Mouse (Mus musculus) kidney, adult 9 months (tissue): ENCODE measurements around the gene Srek1ip1.

Experiments used
- DNase-seq: peaks from one replicate; pipeline ENCODE4 v3.0.0; 2022

The Srek1ip1 gene

DNA sequence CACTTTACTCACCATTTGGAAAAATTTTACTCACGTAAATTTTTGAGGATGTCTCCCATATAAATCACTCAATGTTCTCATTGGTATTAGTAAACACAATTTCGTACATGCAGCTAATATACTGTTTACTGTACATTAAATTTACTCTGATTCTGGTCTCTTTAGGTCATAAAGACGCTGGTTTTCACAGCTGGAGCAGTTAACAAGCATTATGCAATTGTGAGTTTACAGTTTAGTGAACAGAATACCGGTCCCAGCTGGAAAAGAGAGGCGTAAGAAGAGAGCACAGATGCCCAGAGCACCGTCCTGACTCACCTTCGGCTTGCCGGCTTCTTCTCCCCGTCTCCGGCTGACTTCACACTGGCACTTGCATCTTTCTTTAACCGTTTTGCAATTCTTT is at the start of gene Srek1ip1:
Gene Srek1ip1, plus strand, starts transcription at position 301 of the 400 bp plus-strand sequence.
- DNase-seq = no peak

- DNase-seq = no peak
Measured at GRCm38 (mm10) chr13:104742866-104743265, 49.4 kb upstream of the Srek1ip1 start.

DNA sequence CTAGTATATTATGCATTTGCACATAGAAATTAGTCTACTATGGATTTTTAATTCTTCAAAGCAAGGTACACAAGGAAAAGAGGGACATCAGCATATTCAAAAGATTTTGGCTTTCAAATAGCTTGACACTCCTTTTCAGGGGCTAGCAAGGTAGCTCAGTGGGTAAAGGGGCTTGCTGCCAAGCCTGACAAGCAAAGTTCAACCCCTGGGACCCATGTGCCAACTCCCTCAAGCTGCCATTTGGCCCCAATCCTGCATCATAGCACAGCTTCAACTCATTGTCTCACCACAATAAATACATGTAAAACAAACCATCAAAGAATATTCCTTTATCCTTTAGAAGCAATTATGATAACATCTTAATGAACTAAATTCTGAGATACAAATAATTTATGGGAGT is 45.3 kb upstream of the Srek1ip1 start:
- DNase-seq = no peak

DNA sequence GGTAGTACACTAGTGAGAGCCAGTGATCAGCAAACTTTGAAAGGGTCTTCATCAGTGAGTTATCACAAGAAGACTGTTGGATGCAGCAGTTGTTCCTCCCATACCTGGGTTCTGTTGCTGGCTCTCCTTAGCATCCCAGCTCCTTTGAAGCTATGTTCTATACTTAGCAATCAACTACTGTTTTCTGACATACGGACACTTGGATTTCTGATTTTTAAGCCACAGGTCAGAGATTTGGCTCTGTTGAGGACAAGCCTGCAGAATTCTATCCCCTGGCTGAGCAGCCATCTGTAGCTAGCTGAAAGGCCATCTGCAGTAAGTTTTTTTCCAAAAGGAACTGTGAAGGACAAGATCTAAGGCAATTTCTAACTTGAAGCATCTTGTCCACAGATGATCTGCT is 32.9 kb upstream of the Srek1ip1 start:
- DNase-seq = no peak

GRCm38 (mm10) chr13:104762401-104762800 is 29.9 kb upstream of the Srek1ip1 start:
- no peak for DNase-seq

DNA sequence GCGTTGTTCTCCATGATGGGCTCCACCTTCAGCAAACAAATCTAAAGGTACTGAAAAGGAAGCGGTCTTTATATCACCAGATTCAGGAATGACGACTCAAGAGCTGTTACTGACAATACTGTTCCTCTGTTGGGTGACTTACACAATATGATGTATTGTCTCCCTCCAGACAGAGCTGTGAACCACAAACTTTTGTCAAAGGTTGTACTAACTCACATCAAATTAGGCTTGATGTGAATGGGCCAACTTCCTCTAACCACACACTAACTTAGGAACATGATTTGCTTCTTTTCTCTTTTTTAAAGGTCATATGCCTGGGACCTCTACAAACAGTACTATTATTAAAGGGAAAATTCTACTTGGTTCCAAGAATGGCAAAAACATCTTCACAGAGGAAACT is 29.1 kb upstream of the Srek1ip1 start:
- DNase-seq = no peak

DNA sequence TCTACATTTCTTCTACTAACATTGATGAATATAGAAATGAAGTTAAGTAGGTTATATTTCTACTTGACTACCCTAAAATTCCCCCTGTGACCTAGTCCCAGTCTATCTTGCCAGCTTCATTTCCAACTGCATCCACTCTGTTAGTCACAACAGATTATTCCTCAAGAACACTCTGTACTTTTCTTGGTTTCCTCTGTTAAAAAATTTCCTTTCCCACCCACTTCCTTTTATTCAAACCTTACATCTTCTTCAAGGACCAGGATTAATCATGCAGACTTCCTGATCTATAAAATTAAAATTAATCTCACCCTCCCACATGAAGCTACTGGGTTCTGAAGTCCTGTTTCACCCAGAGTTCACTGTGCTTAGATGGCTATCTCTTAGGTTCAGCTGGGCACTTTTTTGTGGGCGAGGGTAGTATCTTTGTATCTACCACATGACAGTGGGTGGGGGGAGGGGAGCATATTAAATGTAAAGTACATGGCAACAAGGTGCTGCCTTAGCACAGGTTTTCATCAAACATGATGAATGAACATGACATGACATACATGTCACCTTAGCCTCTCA is 13.1 kb upstream of the Srek1ip1 start:
- no peak for DNase-seq

- no peak for DNase-seq
Measured at GRCm38 (mm10) chr13:104787260-104787659, 5.0 kb upstream of the Srek1ip1 start.

DNA sequence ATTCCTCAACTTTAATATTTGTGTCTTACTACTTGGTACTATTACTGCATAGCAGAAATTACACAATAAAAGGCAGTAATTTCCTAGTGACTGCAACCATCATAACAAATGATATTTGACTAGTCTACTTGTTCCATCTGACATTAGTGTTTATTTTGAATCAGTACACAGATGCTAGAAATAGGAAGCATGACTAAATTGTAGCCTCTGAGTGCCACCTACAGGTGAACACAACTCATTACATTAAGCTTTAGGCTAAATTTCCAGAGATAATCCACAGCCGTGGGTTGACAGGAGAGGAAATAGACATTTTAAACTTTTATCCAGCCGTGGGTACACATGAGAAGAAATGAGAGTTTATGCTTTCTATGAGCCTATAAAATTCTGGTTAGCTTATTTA is 2.6 kb upstream of the Srek1ip1 start:
- DNase-seq = peak; percentile 51

DNA sequence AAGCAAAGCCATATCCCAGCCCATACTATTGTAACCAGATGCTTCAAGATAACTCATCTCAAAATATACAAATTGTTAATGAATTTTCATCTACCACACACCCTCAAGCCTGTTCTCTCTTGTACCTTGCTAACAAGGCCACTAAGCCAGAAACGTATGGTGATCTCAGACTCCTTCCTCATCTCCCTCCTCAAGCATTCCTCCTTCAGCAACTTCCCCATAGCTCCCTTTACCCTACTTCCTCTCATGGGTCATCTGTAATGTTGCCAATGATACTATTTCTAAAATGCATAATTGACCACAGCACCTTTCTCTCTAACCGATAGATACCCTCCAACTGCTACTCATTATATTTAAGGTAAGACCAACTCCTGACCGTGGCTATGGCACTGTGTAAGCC is 2.1 kb downstream of the Srek1ip1 start:
- no peak for DNase-seq

DNA sequence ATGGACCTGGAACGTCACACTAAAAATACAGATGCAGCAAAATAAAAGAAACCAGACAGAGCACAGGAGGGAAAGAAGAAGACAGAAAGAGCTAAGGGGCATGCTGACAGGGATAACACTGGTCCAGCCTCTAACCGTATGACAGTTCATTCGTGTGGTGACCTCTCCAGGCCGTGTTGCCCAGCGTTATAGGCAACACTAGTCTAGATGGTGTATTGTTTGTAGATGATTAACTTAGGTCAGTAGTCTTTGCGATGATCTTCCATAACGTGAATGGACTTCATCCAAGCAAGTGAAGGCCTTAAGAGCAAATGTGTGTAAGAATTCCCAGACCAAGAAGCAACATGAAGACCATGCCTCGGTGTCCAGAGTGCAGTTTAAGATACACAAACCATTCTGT is 6.8 kb downstream of the Srek1ip1 start:
- DNase-seq = no peak

DNA sequence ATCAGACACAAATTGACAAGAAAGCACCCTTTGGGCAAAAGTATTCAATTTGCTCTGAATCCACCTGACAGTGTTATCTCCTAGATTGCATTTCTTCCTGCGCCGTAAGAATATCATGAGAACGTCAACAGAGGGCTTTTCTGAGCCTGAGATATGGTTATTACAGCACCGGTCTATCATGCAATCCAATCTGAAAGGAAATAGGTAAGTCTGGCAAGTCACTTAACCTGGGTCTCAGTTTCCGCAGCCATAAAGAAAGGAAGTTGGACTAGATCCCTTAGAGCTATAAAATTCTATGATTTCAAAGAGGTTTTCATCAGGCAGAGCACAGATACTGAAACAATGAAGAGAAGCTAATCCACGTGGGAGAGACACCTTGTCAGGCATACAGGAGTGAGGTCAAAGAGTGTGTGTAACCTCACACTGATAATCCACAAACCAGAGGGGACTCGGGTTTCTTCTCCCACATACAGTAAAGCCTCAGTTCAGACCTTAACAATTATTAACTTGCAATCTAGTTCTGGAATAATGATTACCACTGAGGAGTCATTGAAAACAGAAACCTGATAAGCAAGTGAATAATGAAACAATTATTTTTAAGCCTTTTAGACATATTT is 7.4 kb downstream of the Srek1ip1 start:
- no peak for DNase-seq

DNA sequence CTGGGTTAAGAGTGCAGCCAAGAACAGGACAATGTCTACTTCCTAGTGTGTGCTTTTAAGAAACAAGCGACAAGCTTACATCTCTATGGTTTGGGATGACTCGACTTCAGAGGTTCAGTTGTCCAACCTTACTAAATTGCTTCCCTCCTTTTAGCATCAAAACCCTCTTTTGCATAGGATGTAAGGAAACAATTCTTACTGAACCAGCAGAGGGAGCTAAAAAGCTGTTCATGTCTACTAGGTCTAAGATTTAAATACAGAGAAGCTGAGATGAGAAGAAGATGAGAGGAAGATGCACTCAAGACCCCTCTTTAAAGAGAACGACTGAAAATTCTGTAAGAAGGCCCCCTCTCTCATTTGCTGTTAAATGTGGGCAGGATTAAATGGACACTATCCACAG is 13.4 kb downstream of the Srek1ip1 start:
- peak; percentile 53 for DNase-seq

- DNase-seq = peak; percentile 38
Measured at GRCm38 (mm10) chr13:104816270-104816634, 24.0 kb downstream of the Srek1ip1 start.

DNA sequence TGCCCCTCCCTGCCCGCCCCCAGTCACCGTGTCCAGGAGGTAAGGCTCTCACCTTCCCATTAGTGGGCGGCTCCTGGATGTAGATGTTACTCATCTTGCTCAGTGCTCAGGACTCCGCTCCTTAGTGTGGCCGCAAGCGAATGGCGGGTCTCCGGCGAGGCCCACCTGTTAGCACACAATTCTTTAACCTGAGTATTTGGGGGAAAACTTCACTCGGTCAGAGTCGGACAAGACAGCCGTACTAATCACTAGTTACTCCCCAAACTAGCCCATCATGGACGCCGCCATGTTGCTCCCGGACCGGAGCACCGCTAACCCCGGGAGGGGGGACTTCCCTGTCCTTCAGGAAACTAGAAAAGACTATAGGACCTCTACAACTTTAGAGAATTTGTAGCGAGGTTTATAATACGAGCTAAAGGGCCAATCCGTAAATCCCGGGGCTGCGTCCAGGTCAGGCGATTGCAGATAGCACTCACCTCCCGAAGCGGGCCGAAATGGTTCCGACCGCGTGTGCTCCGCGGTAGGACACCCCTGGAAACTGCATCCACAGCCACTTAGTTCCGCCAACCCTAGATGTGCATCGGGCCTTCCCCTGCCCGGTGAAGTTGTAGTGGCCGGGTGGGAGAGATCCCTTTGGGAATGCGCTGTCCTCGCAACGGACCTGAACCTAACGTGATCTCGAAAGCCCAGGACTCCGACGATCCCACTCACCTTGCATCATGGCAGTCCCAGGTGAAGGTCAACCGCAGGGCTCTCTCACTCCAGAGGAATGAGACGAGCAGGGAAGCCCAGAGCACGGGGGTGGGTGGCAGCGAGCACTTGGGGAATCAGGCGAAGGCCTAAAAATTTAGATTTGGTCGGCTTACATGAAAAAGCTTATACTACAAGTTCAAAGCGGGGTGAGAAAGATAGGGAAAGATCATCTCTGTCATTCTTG is 24.6 kb downstream of the Srek1ip1 start, which contains the start of gene Cwc27:
Gene Cwc27, minus strand, starts transcription at position 508 of the 937 bp plus-strand sequence.
- DNase-seq = peak; percentile 84

GRCm38 (mm10) chr13:104817696-104818095 is 25.4 kb downstream of the Srek1ip1 start:
- DNase-seq = peak; percentile 11

DNA sequence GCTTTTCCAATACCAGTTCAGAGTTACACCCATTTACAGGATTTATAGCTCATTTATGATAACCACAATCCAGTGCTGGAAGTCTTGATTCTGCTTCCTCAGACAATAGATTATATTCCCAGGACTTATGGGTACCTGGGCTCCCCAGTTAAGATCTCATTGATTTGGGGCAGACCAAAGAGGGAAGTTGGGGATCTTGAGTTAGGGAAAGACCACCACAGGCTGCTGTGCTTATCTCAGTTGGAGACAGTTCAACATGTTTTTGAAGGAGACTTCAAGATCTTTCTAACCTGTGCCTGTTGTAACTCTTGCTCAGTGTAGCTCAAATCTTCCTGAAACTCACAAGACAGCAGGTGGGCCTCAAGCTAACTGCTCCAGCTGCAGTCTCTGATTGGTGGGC is 28.9 kb downstream of the Srek1ip1 start:
- no peak for DNase-seq

DNA sequence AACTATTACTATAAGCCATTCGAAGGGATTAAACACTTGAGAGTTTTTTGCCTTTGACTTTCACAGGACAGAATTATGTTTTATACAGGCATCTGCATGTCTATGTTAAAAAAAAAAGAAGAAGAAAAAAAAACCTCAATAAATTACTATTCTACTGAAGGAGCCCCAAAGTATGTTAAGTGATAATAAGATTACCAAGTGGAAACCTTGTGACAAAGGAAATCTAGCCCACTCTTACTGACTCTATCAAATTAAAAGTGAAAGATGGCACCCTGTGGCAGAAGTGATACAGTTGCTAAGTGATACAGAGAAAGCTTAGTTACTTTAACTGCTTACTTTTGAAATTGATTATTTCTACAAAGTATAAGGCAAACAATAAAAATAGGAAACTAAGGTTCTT is 29.6 kb downstream of the Srek1ip1 start:
- DNase-seq = no peak

GRCm38 (mm10) chr13:104822411-104822838 is 30.1 kb downstream of the Srek1ip1 start:
- no peak for DNase-seq

GRCm38 (mm10) chr13:104825470-104825869 is 33.2 kb downstream of the Srek1ip1 start:
- DNase-seq = no peak

DNA sequence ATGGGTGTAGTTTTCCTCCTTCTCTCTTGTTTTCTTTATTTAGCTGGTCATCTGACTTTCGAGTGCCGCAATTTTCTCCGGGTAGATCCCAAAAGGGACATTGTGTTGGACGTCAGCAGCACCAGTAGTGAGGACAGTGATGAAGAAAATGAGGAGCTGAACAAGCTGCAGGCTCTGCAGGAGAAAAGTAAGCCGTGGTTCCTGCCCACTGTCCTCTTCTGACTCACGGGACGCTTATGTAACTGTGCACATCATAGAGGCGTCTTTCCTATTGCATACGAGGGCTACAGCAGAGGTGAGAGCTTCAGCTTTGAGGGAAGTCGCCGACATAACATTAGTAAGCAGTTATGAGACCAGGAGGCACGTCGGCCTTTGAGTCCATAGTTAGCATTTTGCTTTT is 40.5 kb downstream of the Srek1ip1 start:
- no peak for DNase-seq

GRCm38 (mm10) chr13:104837628-104838027 is 45.3 kb downstream of the Srek1ip1 start:
- DNase-seq = no peak

GRCm38 (mm10) chr13:104841937-104842336 is 49.7 kb downstream of the Srek1ip1 start:
- no peak for DNase-seq
